9 mouse cellular contexts compared by ENCODE assay signal in genomic region chr17:34238706-34239105, GRCm38 (mm10). TPM values are rescaled to one million over a fixed set of nuclear protein-coding genes. Genes with fewer than 3 reads are reported as not detected.
DNase-seq lines count a peak whose midpoint lies in the region; ATAC-seq lines count a peak whose summit lies in the region.
"Had no signal": no experiment of that assay in that cellular context is flagged by ENCODE, and none has a peak within 500 bp of the region (broad histone marks: within the 10 kb centered on the region; RNA-seq: fewer than 3 reads in every experiment).

H2-Ob (plus strand) TSS chr17:34238903.

- H3K36me3 ChIP-seq in hindbrain, embryonic 11.5 days (ENCODE audit: control insufficient read depth, insufficient read depth, low read length) = no peaks in the 10 kb centered on the region
- no peaks in the 10 kb centered on the region for H3K36me3 ChIP-seq in hindbrain, embryonic 13.5 days
- H3K36me3 ChIP-seq: limb, embryonic 12.5 days had no signal

- H3K9ac ChIP-seq in hindbrain, embryonic 11.5 days (ENCODE audit: low read depth, low read length) = no peak within 1 kb of the TSS
- no peak within 1 kb of the TSS for H3K9ac ChIP-seq in hindbrain, embryonic 13.5 days
- H3K9ac ChIP-seq: limb, embryonic 12.5 days had no signal

- no peak within 1 kb of the TSS for H3K4me3 ChIP-seq in hindbrain, embryonic 11.5 days (ENCODE audit: low read depth, low read length)
- no peak within 1 kb of the TSS for H3K4me3 ChIP-seq in hindbrain, embryonic 13.5 days
- H3K4me3 ChIP-seq: limb, embryonic 12.5 days had no signal

- no peaks in the 10 kb centered on the region for H3K4me1 ChIP-seq in hindbrain, embryonic 11.5 days (replicated peaks; ENCODE audit: control insufficient read depth, insufficient read depth, low read length)
- H3K4me1 ChIP-seq in hindbrain, embryonic 13.5 days (replicated peaks) = no peaks in the 10 kb centered on the region
- H3K4me1 ChIP-seq: limb, embryonic 12.5 days had no signal

- 66% methylated on average over 3 of the region's 3 CpGs for whole genome bisulfite sequencing in hindbrain, embryonic 11.5 days
- 70% methylated on average over 3 of the region's 3 CpGs for WGBS in hindbrain, embryonic 13.5 days

- no peaks in the 10 kb centered on the region for H3K27me3 ChIP-seq in hindbrain, embryonic 11.5 days (ENCODE audit: control insufficient read depth, insufficient read depth, low read length)
- H3K27me3 ChIP-seq in hindbrain, embryonic 13.5 days = no peaks in the 10 kb centered on the region
- H3K27me3 ChIP-seq: limb, embryonic 12.5 days had no signal

- no peak for ATAC-seq in hindbrain, embryonic 11.5 days (ENCODE audit: low FRiP score)
- ATAC-seq in hindbrain, embryonic 13.5 days (ENCODE audit: low FRiP score) = no peak
- ATAC-seq in megakaryocyte progenitor cell, adult 5-6 weeks (replicated peaks; ENCODE audit: poor library complexity) = peak; percentile 56; the same call in 1 of the 2 replicates

- no peak within 1 kb of the TSS for H3K27ac ChIP-seq in hindbrain, embryonic 11.5 days (ENCODE audit: low read depth, low read length)
- no peak within 1 kb of the TSS for H3K27ac ChIP-seq in hindbrain, embryonic 13.5 days
- H3K27ac ChIP-seq: limb, embryonic 12.5 days had no signal

- H3K9me3 ChIP-seq in hindbrain, embryonic 11.5 days (ENCODE audit: control insufficient read depth, low read length) = no peaks in the 10 kb centered on the region
- 0 out of 2 replicates have a peak, but pooled peaks cover 4% of the 10 kb centered on the region for H3K9me3 ChIP-seq in hindbrain, embryonic 13.5 days
- H3K9me3 ChIP-seq: limb, embryonic 12.5 days had no signal

- H3K4me2 ChIP-seq in hindbrain, embryonic 11.5 days (replicated peaks; ENCODE audit: low read depth, low read length) = no peak within 1 kb of the TSS
- no peak within 1 kb of the TSS for H3K4me2 ChIP-seq in hindbrain, embryonic 13.5 days
- H3K4me2 ChIP-seq: limb, embryonic 12.5 days had no signal

- peak; percentile 19 for DNase-seq in hindbrain, embryonic 11.5 days (ENCODE audit: low spot score)
- DNase-seq in A20 (ENCODE audit: low read depth, low spot score) (peak; percentile 91), MN1 (ENCODE audit: low spot score) (peak; percentile 63)
- peak; percentile 74 for DNase-seq in kidney, adult 9 months
- DNase-seq in cerebellum, adult 9-11 months = no peak
- no peak for DNase-seq in urinary bladder, adult 18-20 months (ENCODE audit: low spot score in 2 of 2)

RNA-seq across cellular contexts. Expression of gene H2-Ob, which starts in this region (rescaled TPM):
- not detected in 2 replicates for polyA plus RNA-seq in hindbrain, embryonic 11.5 days (2014; fragmentation: Nextera tagmentation; extraction: Ambion mirVana)
- polyA plus RNA-seq in hindbrain, embryonic 13.5 days (2015; fragmentation: Nextera tagmentation; extraction: Ambion mirVana) = 0.06 TPM in 1 of 2 replicates, not detected in the other
- total RNA-seq in megakaryocyte progenitor cell, adult 5-6 weeks (2015) = 6.6 and 13.1 TPM in 2 replicates
- total RNA-seq in megakaryocyte progenitor cell, adult 5-6 weeks (2017) = 3.7 and 8.6 TPM in 2 replicates
- polyA plus RNA-seq: limb, embryonic 12.5 days had no signal

Comparison
In these comparisons a context has a peak if more than half of its experiments do, and no peak if none do; other contexts are left out.
1. Peak in DNase-seq in hindbrain, embryonic 11.5 days; RNA of the gene not detected or under 1 TPM.
2. DNase-seq: peak in A20 (single experiment), MN1 (single experiment) and kidney, adult 9 months (single experiment); none in cerebellum, adult 9-11 months (single experiment) and urinary bladder, adult 18-20 months (0 of 2).